Mouse (Mus musculus): Measurements from ENCODE around the gene Kat2a. TPM values are rescaled to one million over a fixed set of nuclear protein-coding genes. Genes with fewer than 3 reads are reported as not detected.

Kat2a gene
- polyA plus RNA-seq (2014; fragmentation: Nextera tagmentation; extraction: Ambion mirVana), result 44.3 and 74.5 TPM in 2 replicates

- WGBS, result 1% methylated on average over 47 of the region's 48 CpGs
- no peaks in the 10 kb centered on the region for H3K27me3 ChIP-seq (ENCODE audit: control insufficient read depth, insufficient read depth, low read length)
- H3K27ac ChIP-seq (ENCODE audit: low read depth, low read length), result peak within 1 kb of the TSS; percentile 83; the same call in 1 of the 2 replicates
- peak within 1 kb of the TSS; percentile 91 for H3K4me3 ChIP-seq (ENCODE audit: low read length)
- peaks cover 58% of the 10 kb centered on the region for H3K36me3 ChIP-seq (ENCODE audit: control insufficient read depth, insufficient read depth, low read length)
- H3K9ac ChIP-seq (ENCODE audit: low read depth, low read length), result peak within 1 kb of the TSS; percentile 96
- no peaks in the 10 kb centered on the region for H3K9me3 ChIP-seq (ENCODE audit: control insufficient read depth, low read length)
- peaks cover 28% of the 10 kb centered on the region for H3K4me1 ChIP-seq (ENCODE audit: control insufficient read depth, insufficient read depth, low read length)
- H3K4me2 ChIP-seq (replicated peaks; ENCODE audit: low read depth, low read length), result peak within 1 kb of the TSS; percentile 69
- ATAC-seq (ENCODE audit: low FRiP score, low TSS enrichment), result peak; percentile 87
Observed at GRCm38 (mm10) chr11:100711783-100712615, at the start of gene Kat2a. Gene Kat2a, minus strand, starts transcription at chr11:100712465.

- peak overlapping the region; percentile 84 for H3K4me2 ChIP-seq (replicated peaks; ENCODE audit: low read depth, low read length)
- H3K36me3 ChIP-seq (ENCODE audit: control insufficient read depth, insufficient read depth, low read length), result no peaks in the 10 kb centered on the region
- H3K27me3 ChIP-seq (ENCODE audit: control insufficient read depth, insufficient read depth, low read length), result peaks cover 21% of the 10 kb centered on the region
- peak; percentile 73; the same call in 1 of the 2 replicates for ATAC-seq (ENCODE audit: low FRiP score, low TSS enrichment)
- no peaks in the 10 kb centered on the region for H3K9me3 ChIP-seq (ENCODE audit: control insufficient read depth, low read length)
- peak overlapping the region; percentile 57; the same call in 1 of the 2 replicates for H3K9ac ChIP-seq (ENCODE audit: low read depth, low read length)
- WGBS, result under 1% methylated on average over 26 of the region's 27 CpGs
- peak overlapping the region; percentile 38 for H3K4me3 ChIP-seq (ENCODE audit: low read length)
- no peak overlapping the region for H3K27ac ChIP-seq (ENCODE audit: low read depth, low read length)
- H3K4me1 ChIP-seq (ENCODE audit: control insufficient read depth, insufficient read depth, low read length), result peaks cover 6% of the 10 kb centered on the region; the same call in 1 of the 2 replicates
Observed at GRCm38 (mm10) chr11:100761547-100762045, 49.3 kb upstream of the Kat2a start.

- no peak within 1 kb of the TSS for H3K27ac ChIP-seq (ENCODE audit: low read depth, low read length)
- no peak within 1 kb of the TSS for H3K9ac ChIP-seq (ENCODE audit: low read depth, low read length)
- H3K9me3 ChIP-seq (ENCODE audit: control insufficient read depth, low read length), result no peaks in the 10 kb centered on the region
- peak within 1 kb of the TSS; percentile 51 for H3K4me2 ChIP-seq (replicated peaks; ENCODE audit: low read depth, low read length)
- WGBS, result under 1% methylated on average over 49 of the region's 51 CpGs
- H3K27me3 ChIP-seq (ENCODE audit: control insufficient read depth, insufficient read depth, low read length), result peaks cover 21% of the 10 kb centered on the region
- no peak for ATAC-seq (ENCODE audit: low FRiP score, low TSS enrichment)
- H3K36me3 ChIP-seq (ENCODE audit: control insufficient read depth, insufficient read depth, low read length), result no peaks in the 10 kb centered on the region
- peak within 1 kb of the TSS; percentile 33 for H3K4me3 ChIP-seq (ENCODE audit: low read length)
- peaks cover 6% of the 10 kb centered on the region; the same call in 1 of the 2 replicates for H3K4me1 ChIP-seq (ENCODE audit: control insufficient read depth, insufficient read depth, low read length)
Observed at GRCm38 (mm10) chr11:100759611-100760233, 47.5 kb upstream of the Kat2a start, which contains the start of gene Kcnh4. Gene Kcnh4, minus strand, starts transcription at chr11:100759942.

DNA sequence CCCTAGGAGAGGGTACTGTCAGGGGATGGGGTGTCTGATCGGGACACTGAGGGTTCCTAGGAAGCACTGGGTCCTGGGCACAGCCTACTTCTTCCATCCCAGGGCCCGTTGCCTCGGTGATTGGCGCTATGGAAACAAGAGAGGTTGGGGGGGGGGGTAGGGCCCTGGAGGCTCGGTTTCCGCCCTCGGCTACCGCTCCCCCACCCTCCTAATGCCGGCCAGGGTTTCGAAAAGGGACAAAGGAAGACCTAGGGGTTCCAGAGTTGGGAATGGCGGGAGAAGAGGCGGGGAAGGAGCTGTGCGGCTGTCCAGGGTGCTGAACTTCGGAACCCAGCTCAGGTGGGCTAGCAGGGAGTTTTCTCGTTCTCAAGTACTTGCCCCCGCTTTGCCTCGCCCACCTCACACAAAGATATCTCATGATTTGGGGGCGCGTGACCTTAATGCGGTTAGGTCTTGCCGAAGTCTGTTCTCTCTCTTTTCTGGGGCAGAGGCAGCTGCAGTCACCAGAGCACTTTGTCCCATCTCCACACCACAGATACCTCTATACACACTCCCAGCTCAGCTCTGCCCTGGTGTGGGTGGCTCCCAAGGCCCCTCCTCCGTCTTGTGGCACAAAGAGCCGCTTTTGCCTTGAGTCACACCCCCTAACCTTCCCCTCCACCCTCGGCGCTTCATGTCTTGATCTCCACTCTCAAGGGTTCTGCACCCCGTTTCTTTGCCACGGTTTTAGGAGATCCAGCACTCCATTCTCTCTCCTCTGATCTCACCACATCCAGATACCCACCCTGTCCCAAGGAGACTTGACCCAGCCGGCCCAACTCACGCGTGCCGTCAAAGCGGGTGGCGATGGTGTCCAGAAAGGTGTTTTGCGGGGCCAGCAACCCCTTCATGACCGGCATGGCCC, 46.7 kb upstream of the Kat2a start:
- ATAC-seq (ENCODE audit: low FRiP score, low TSS enrichment), result no peak; the same call in 1 of the 2 replicates
- Histone ChIP-seq H3K27ac (ENCODE audit: low read depth, low read length) (no peak overlapping the region), H3K9ac (ENCODE audit: low read depth, low read length) (no peak overlapping the region), H3K4me1 (ENCODE audit: control insufficient read depth, insufficient read depth, low read length) (peaks cover 6% of the 10 kb centered on the region; the same call in 1 of the 2 replicates), H3K27me3 (ENCODE audit: control insufficient read depth, insufficient read depth, low read length) (peaks cover 21% of the 10 kb centered on the region), H3K4me2 (replicated peaks; ENCODE audit: low read depth, low read length) (peak overlapping the region; percentile 51), H3K9me3 (ENCODE audit: control insufficient read depth, low read length) (no peaks in the 10 kb centered on the region), H3K4me3 (ENCODE audit: low read length) (peak overlapping the region; percentile 33), H3K36me3 (ENCODE audit: control insufficient read depth, insufficient read depth, low read length) (no peaks in the 10 kb centered on the region)
- WGBS, result 1% methylated on average over 35 of the region's 35 CpGs

GRCm38 (mm10) chr11:100757566-100757965, 45.3 kb upstream of the Kat2a start:
- ATAC-seq (ENCODE audit: low FRiP score, low TSS enrichment), result no peak
- peaks cover 6% of the 10 kb centered on the region; the same call in 1 of the 2 replicates for H3K4me1 ChIP-seq (ENCODE audit: control insufficient read depth, insufficient read depth, low read length)
- no peaks in the 10 kb centered on the region for H3K9me3 ChIP-seq (ENCODE audit: control insufficient read depth, low read length)
- no peaks in the 10 kb centered on the region for H3K36me3 ChIP-seq (ENCODE audit: control insufficient read depth, insufficient read depth, low read length)
- H3K4me3 ChIP-seq (ENCODE audit: low read length), result no peak overlapping the region
- H3K4me2 ChIP-seq (replicated peaks; ENCODE audit: low read depth, low read length), result no peak overlapping the region
- H3K9ac ChIP-seq (ENCODE audit: low read depth, low read length), result no peak overlapping the region
- H3K27me3 ChIP-seq (ENCODE audit: control insufficient read depth, insufficient read depth, low read length), result peaks cover 21% of the 10 kb centered on the region
- 85% methylated on average over 12 of the region's 12 CpGs for WGBS
- no peak overlapping the region for H3K27ac ChIP-seq (ENCODE audit: low read depth, low read length)

DNA sequence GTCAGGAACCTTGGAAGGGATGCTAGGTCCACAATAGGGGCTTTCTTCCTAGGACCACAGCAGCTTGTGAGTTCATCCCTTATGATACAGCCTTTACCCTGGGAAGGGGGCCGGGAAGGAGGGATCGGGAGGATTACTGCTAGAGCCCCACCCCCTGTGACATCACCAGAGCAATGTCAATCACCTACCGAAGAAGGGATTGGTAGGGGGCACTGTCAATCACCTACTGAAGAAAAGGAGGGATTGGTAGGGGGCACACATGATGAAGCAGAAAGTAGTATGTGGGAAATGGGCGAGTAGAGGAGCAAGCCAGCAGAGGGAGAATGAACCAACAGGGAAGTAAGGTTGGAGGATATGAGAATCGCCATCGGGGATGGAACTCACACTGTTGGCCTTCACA, 44.2 kb upstream of the Kat2a start:
- Histone ChIP-seq H3K9ac (ENCODE audit: low read depth, low read length) (no peak overlapping the region), H3K9me3 (ENCODE audit: control insufficient read depth, low read length) (no peaks in the 10 kb centered on the region), H3K4me2 (replicated peaks; ENCODE audit: low read depth, low read length) (no peak overlapping the region), H3K4me3 (ENCODE audit: low read length) (no peak overlapping the region), H3K36me3 (ENCODE audit: control insufficient read depth, insufficient read depth, low read length) (no peaks in the 10 kb centered on the region), H3K27ac (ENCODE audit: low read depth, low read length) (no peak overlapping the region), H3K27me3 (ENCODE audit: control insufficient read depth, insufficient read depth, low read length) (peaks cover 21% of the 10 kb centered on the region), H3K4me1 (ENCODE audit: control insufficient read depth, insufficient read depth, low read length) (peaks cover 6% of the 10 kb centered on the region; the same call in 1 of the 2 replicates)
- WGBS, result 68% methylated on average over 6 of the region's 6 CpGs
- ATAC-seq (ENCODE audit: low FRiP score, low TSS enrichment), result no peak

- ATAC-seq (ENCODE audit: low FRiP score, low TSS enrichment), result no peak
- Histone ChIP-seq H3K36me3 (ENCODE audit: control insufficient read depth, insufficient read depth, low read length) (no peaks in the 10 kb centered on the region), H3K27me3 (ENCODE audit: control insufficient read depth, insufficient read depth, low read length) (peaks cover 19% of the 10 kb centered on the region), H3K4me2 (replicated peaks; ENCODE audit: low read depth, low read length) (no peak overlapping the region), H3K9me3 (ENCODE audit: control insufficient read depth, low read length) (no peaks in the 10 kb centered on the region), H3K27ac (ENCODE audit: low read depth, low read length) (no peak overlapping the region), H3K4me3 (ENCODE audit: low read length) (no peak overlapping the region), H3K4me1 (ENCODE audit: control insufficient read depth, insufficient read depth, low read length) (peaks cover 4% of the 10 kb centered on the region; the same call in 1 of the 2 replicates), H3K9ac (ENCODE audit: low read depth, low read length) (no peak overlapping the region)
- WGBS, result 92% methylated on average over 3 of the region's 3 CpGs
Observed at GRCm38 (mm10) chr11:100754693-100755057, 42.4 kb upstream of the Kat2a start.

DNA sequence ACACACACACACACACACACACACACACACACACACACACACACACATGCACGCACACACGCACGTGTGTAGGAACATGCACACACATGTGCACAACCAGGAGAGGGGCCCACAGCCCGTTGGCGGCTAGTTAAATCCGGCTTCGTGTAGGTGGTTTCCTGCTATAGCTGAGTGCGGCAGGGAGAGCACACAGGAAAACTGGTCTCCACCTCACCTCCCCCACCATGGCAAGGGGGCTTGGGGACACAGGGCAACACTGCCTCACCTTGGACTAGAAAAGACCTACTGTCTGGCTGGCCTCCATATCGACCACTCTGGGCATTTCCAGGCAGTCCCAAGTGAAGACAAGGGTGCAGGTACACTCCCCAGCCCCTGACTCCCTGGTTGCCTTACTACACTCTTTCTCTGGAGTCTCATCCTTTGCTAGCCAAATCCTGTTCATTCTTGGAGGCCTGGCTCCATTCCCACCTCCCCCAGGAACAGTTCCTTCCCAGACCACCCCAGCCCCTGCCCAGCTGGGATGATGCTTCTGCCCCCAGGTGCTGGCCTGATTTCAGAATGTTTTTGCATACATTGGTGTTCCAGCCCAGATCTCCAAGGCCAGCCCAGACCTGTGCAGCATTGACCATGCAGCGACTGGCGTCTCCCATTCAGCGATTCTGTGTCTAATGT, 41.9 kb upstream of the Kat2a start:
- Histone ChIP-seq H3K9ac (ENCODE audit: low read depth, low read length) (no peak overlapping the region), H3K27ac (ENCODE audit: low read depth, low read length) (no peak overlapping the region), H3K9me3 (ENCODE audit: control insufficient read depth, low read length) (no peaks in the 10 kb centered on the region), H3K36me3 (ENCODE audit: control insufficient read depth, insufficient read depth, low read length) (no peaks in the 10 kb centered on the region), H3K27me3 (ENCODE audit: control insufficient read depth, insufficient read depth, low read length) (peaks cover 18% of the 10 kb centered on the region), H3K4me2 (replicated peaks; ENCODE audit: low read depth, low read length) (no peak overlapping the region), H3K4me3 (ENCODE audit: low read length) (no peak overlapping the region), H3K4me1 (ENCODE audit: control insufficient read depth, insufficient read depth, low read length) (no peaks in the 10 kb centered on the region)
- 85% methylated on average over 9 of the region's 12 CpGs for WGBS
- no peak for ATAC-seq (ENCODE audit: low FRiP score, low TSS enrichment)

Measured in kidney, embryonic 14.5 days (tissue).